Mouse (Mus musculus) CH12.LX (cell line): ENCODE measurements around the gene Esr2. TPM values are rescaled to one million over a fixed set of nuclear protein-coding genes. Genes with fewer than 3 reads are reported as not detected.
A peak's percentile ranks its signal among the peaks of the same experiment; 100 is the strongest.

Source experiments
- DNase-seq: peaks from one replicate; pipeline ENCODE4 v3.0.0-alpha.2; 2013; ENCODE audit errors: extremely low read depth
- H3K27ac ChIP-seq: 2 replicates; pipeline ENCODE4 v1.5.1; 2012; ENCODE audit warnings: low read depth, mild to moderate bottlenecking, control low read depth, moderate library complexity; ENCODE audit not compliant: insufficient read depth
- H3K27me3 ChIP-seq: replicated peaks from 2 replicates; pipeline ENCODE3; 2012; ENCODE audit warnings: inconsistent platforms
- H3K36me3 ChIP-seq, 2 experiments: replicated peaks in 1 of 2; 2 replicates each; pipeline versions ENCODE3 to v1.6.1; 2012; ENCODE audit warnings: inconsistent platforms in 1 of 2, low read length in 1 of 2, mild to moderate bottlenecking in 1 of 2, mixed read lengths in 1 of 2, moderate library complexity in 1 of 2; ENCODE audit not compliant: control insufficient read depth in 1 of 2, insufficient read depth in 1 of 2
- H3K4me1 ChIP-seq, 2 experiments: 2 replicates each; pipeline ENCODE4 v1.6.1; 2012; ENCODE audit warnings: inconsistent platforms in 1 of 2, moderate library complexity in 1 of 2; ENCODE audit not compliant: insufficient read depth in 2 of 2, control insufficient read depth in 1 of 2
- H3K4me2 ChIP-seq: 2 replicates; pipeline ENCODE4 v1.6.1; 2012; ENCODE audit warnings: low read depth, mild to moderate bottlenecking, control low read depth; ENCODE audit not compliant: poor library complexity, insufficient read depth, severe bottlenecking
- H3K4me3 ChIP-seq, 3 experiments: fragments of 150-350 bp in 1 of 3; sonication (generic) in 1 of 3; replicated peaks in 1 of 3; 2 replicates each; pipeline versions ENCODE3 to v1.5.1; 2011 to 2012; ENCODE audit warnings: low read depth in 2 of 3, low read length in 2 of 3, mild to moderate bottlenecking in 2 of 3, moderate library complexity in 2 of 3, control low read depth in 1 of 3, improper control_type of control experiment in 1 of 3, inconsistent platforms in 1 of 3, mixed read lengths in 1 of 3; ENCODE audit not compliant: poor library complexity in 1 of 3
- H3K79me2 ChIP-seq: replicated peaks from 2 replicates; pipeline ENCODE4 v1.6.1; 2012; ENCODE audit warnings: mild to moderate bottlenecking, moderate library complexity; ENCODE audit not compliant: control insufficient read depth, poor library complexity, insufficient read depth, severe bottlenecking; ENCODE audit errors: extremely low read depth
- H3K9ac ChIP-seq: 2 replicates; pipeline ENCODE4 v1.6.1; 2012; ENCODE audit warnings: low read depth, mild to moderate bottlenecking, control low read depth, moderate library complexity; ENCODE audit not compliant: insufficient read depth
- H3K9me3 ChIP-seq: replicated peaks from 2 replicates; pipeline ENCODE3; 2012; ENCODE audit warnings: low read length, inconsistent platforms, mixed read lengths
- CHD1 ChIP-seq: IDR thresholded peaks from 2 replicates; pipeline ENCODE4 v1.6.1; 2012; ENCODE audit warnings: low read depth, low read length, improper control_type of control experiment, inconsistent platforms
- CHD2 ChIP-seq: IDR thresholded peaks from 2 replicates; pipeline ENCODE4 v1.6.1; 2011; ENCODE audit warnings: low read length, improper control_type of control experiment
- CTCF ChIP-seq, 2 experiments: IDR thresholded peaks in 1 of 2; conservative IDR thresholded peaks in 1 of 2; 2 replicates each; pipeline ENCODE4 v1.5.1; 2011 to 2012; ENCODE audit warnings: low read depth in 2 of 2, low read length in 2 of 2, improper control_type of control experiment in 1 of 2, inconsistent platforms in 1 of 2, mild to moderate bottlenecking in 1 of 2, moderate library complexity in 1 of 2
- E2F4 ChIP-seq: IDR thresholded peaks from 2 replicates; pipeline ENCODE4 v1.6.1; 2011; ENCODE audit warnings: low read depth, low read length, improper control_type of control experiment; ENCODE audit not compliant: insufficient replicate concordance
- EP300 ChIP-seq: IDR thresholded peaks from 2 replicates; pipeline ENCODE4 v1.6.1; 2011; ENCODE audit warnings: low read length, improper control_type of control experiment
- ETS1 ChIP-seq: conservative IDR thresholded peaks from 2 replicates; pipeline ENCODE4 v1.6.1; 2012; ENCODE audit warnings: low read depth, mild to moderate bottlenecking, inconsistent platforms, low read length, improper control_type of control experiment, moderate library complexity
- IRF4 ChIP-seq: IDR thresholded peaks from 2 replicates; pipeline ENCODE4 v1.6.1; 2014; ENCODE audit warnings: low read depth, mild to moderate bottlenecking, inconsistent platforms, low read length, improper control_type of control experiment
- JUND ChIP-seq: conservative IDR thresholded peaks from 2 replicates; pipeline ENCODE4 v1.6.1; 2011; ENCODE audit warnings: low read depth, low read length, improper control_type of control experiment
- KAT2A ChIP-seq: IDR thresholded peaks from 2 replicates; pipeline ENCODE4 v1.6.1; 2012; ENCODE audit warnings: low read length, improper control_type of control experiment, inconsistent platforms; ENCODE audit not compliant: insufficient replicate concordance
- MAX ChIP-seq: IDR thresholded peaks from 2 replicates; pipeline ENCODE4 v1.6.1; 2011; ENCODE audit warnings: low read length, improper control_type of control experiment
- MAZ ChIP-seq: IDR thresholded peaks from 2 replicates; pipeline ENCODE4 v1.6.1; 2012; ENCODE audit warnings: low read depth, mild to moderate bottlenecking, inconsistent platforms, low read length, improper control_type of control experiment, moderate library complexity
- MXI1 ChIP-seq: IDR thresholded peaks from 2 replicates; pipeline ENCODE4 v1.6.1; 2011; ENCODE audit warnings: mild to moderate bottlenecking, low read depth, low read length, improper control_type of control experiment
- NELFE ChIP-seq: IDR thresholded peaks from 2 replicates; pipeline ENCODE4 v1.6.1; 2011; ENCODE audit warnings: low read depth, low read length, improper control_type of control experiment
- NRF1 ChIP-seq: IDR thresholded peaks from 2 replicates; pipeline ENCODE4 v1.6.1; 2014; ENCODE audit warnings: low read depth, mild to moderate bottlenecking, inconsistent platforms, low read length, improper control_type of control experiment, moderate library complexity
- POLR2AphosphoS2 ChIP-seq: IDR thresholded peaks from 2 replicates; pipeline ENCODE4 v1.6.1; 2011; ENCODE audit warnings: low read depth, low read length, improper control_type of control experiment
- RAD21 ChIP-seq: IDR thresholded peaks from 2 replicates; pipeline ENCODE4 v1.6.1; 2011; ENCODE audit warnings: low read depth, mild to moderate bottlenecking, low read length, improper control_type of control experiment, moderate library complexity
- SIN3A ChIP-seq: IDR thresholded peaks from 2 replicates; pipeline ENCODE4 v1.6.1; 2012; ENCODE audit warnings: low read length, improper control_type of control experiment, inconsistent platforms
- SMC3 ChIP-seq: IDR thresholded peaks from 2 replicates; pipeline ENCODE4 v1.6.1; 2011; ENCODE audit warnings: low read depth, low read length, improper control_type of control experiment
- TCF12 ChIP-seq: IDR thresholded peaks from 2 replicates; pipeline ENCODE4 v1.6.1; 2014; ENCODE audit warnings: low read depth, mild to moderate bottlenecking, inconsistent platforms, low read length, improper control_type of control experiment
- UBTF ChIP-seq: IDR thresholded peaks from 2 replicates; pipeline ENCODE4 v1.6.1; 2012; ENCODE audit warnings: low read depth, mild to moderate bottlenecking, inconsistent platforms, low read length, improper control_type of control experiment, moderate library complexity
- ZC3H11A ChIP-seq: IDR thresholded peaks from 2 replicates; pipeline ENCODE4 v1.6.1; 2012; ENCODE audit warnings: low read depth, mild to moderate bottlenecking, inconsistent platforms, low read length, improper control_type of control experiment
- ZKSCAN1 ChIP-seq: IDR thresholded peaks from 2 replicates; pipeline ENCODE4 v1.6.1; 2012; ENCODE audit warnings: low read depth, inconsistent platforms, low read length, improper control_type of control experiment, borderline replicate concordance
- ZMIZ1 ChIP-seq: IDR thresholded peaks from 2 replicates; pipeline ENCODE4 v1.6.1; 2012; ENCODE audit warnings: low read depth, mild to moderate bottlenecking, inconsistent platforms, low read length, improper control_type of control experiment
- ZNF384 ChIP-seq: IDR thresholded peaks from 2 replicates; pipeline ENCODE4 v1.6.1; 2012; ENCODE audit warnings: low read depth, low read length, improper control_type of control experiment, inconsistent platforms
- dilution Hi-C: fragments of 300-500 bp; cut with MboI; formaldehyde crosslinking; loops from 2 replicates; pipeline ENCODE4 v1.14.3; 2020; ENCODE audit warnings: low sequenced_read_pairs; ENCODE audit not compliant: extremely low pct_unique_long_range_greater_than_20kb, extremely low pct_ligation_motif_present
- in situ Hi-C: fragments of 300-500 bp; cut with MboI; formaldehyde crosslinking; loops from 3 replicates; pipeline ENCODE4 v1.14.3; 2019; ENCODE audit warnings: low sequenced_read_pairs, low pct_ligation_motif_present, low pct_unique_long_range_greater_than_20kb, mixed read lengths
- polyA plus RNA-seq: library from polyadenylated mRNA; unstranded; fragments of >175 nt; gene quantifications from 2 replicates; pipeline ENCODE4 v1.2.1, GENCODE M21; 2012; ENCODE audit warnings: low read depth; ENCODE audit not compliant: insufficient read length
- total RNA-seq, 2 experiments: library from RNA; depleted of rRNA; stranded (reverse); fragments of 300-350 nt in 1 of 2; fragments of >200 nt in 1 of 2; gene quantifications; 2 replicates each; pipeline ENCODE4 v1.2.3; 2012 to 2014

The Esr2 gene
- total and polyA plus RNA-seq, 3 experiments = 0.04 TPM; not detected in 2

DNA sequence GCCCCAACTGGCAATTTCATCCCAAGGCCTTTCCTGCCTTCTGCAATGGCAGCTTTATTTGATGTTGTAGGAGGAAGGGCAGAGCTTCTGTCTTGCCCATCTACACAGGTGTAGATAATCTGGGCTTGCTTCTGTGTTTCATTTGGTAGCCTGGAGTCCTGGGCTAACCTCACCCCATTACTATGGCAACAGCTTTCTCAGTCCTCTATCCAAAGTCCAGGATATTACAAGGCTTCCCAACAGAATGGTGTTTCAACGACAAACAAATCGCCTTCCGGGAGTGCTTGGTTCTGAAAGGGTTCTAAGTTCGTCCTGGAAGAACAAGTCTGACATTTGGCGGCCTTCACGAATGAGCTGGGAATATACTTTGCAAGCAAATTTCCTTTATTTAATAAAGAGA lies 46.2 kb downstream of the Esr2 start:
- Histone ChIP-seq H3K36me3 (no peaks in the 10 kb centered on the region), H3K9ac (no peak overlapping the region), H3K4me3 (no peak overlapping the region), H3K4me2 (no peak overlapping the region), H3K9me3 (no peaks in the 10 kb centered on the region), H3K79me2 (no peaks in the 10 kb centered on the region), H3K4me1 (no peaks in the 10 kb centered on the region), H3K27ac (no peak overlapping the region), H3K27me3 (no peaks in the 10 kb centered on the region)
- TF ChIP-seq TCF12 (no peak), CHD2 (no peak)
- dilution Hi-C loops (no loop called here), in situ Hi-C loops (no loop called here)
- DNase-seq = no peak

DNA sequence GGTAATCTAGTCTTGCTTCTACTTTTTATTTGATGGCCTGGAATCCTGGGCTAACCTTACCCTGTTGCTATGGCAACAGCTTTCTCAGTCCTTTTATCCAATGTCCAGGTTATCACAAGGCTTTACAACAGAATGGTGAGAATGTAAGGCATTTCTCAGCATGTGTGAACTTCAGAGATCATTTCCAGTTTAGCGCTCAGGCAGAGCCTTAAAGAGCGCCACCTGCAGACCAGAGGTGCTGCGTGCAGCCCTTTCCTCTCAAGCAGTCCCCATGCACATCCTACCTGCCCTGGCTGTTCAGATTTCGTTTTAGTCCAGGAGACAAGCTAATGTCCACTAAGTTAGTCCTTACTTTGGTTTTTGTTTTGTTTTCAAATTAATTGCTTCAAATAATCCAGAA lies 46.8 kb downstream of the Esr2 start:
- H3K27ac ChIP-seq = no peak overlapping the region
- in situ Hi-C loops = no loop called here
- no peaks in the 10 kb centered on the region for H3K9me3 ChIP-seq
- H3K9ac ChIP-seq = no peak overlapping the region
- no peak for TF ChIP-seq CHD1
- no peak for TF ChIP-seq ZNF384
- no peak for TF ChIP-seq EP300
- TF ChIP-seq SMC3 = peak; percentile 84
- no peak for TF ChIP-seq MXI1
- peak; percentile 56 for TF ChIP-seq RAD21
- TF ChIP-seq CTCF (conservative IDR thresholded peaks at IDR 0.05 in 1 of 2, IDR thresholded peaks at IDR 0.05 in 1 of 2; ENCODE audit: low read depth in 2 of 2, low read length in 2 of 2) = peak; percentile 75 to 82
- TF ChIP-seq IRF4 = no peak
- no peak for TF ChIP-seq MAX
- no peak overlapping the region for H3K4me3 ChIP-seq
- no peaks in the 10 kb centered on the region for H3K79me2 ChIP-seq
- no peaks in the 10 kb centered on the region for H3K36me3 ChIP-seq
- H3K4me2 ChIP-seq = no peak overlapping the region
- peak; percentile 48 for DNase-seq
- dilution Hi-C loops = no loop called here
- no peaks in the 10 kb centered on the region for H3K27me3 ChIP-seq
- H3K4me1 ChIP-seq = no peaks in the 10 kb centered on the region

DNA sequence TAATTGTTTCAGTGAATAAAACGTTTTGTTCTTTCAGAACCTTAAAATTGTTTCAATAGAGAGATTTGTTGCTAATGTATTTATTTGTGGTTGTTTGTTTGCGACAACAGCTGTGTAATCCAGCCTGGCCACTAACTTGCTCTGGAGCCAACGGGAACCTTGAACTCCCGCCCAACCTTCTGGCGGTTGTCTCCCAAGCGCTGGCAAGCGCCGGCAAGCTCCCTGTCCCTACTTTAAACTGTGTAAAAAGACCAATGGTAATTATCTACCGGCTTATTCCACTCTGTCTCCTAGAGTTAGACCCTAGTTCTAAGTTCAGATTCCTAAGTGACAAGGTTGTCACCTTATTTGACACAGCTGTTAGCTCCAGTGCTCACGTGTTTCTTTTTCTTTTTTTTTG lies 48.2 kb downstream of the Esr2 start:
- no peak overlapping the region for H3K27ac ChIP-seq
- dilution Hi-C loops = no loop called here
- peaks cover 0 to under 1% of the 10 kb centered on the region in 2 experiments; a peak in 1 of 4 replicates for H3K4me1 ChIP-seq
- no peaks in the 10 kb centered on the region for H3K9me3 ChIP-seq
- TF ChIP-seq ETS1 = no peak
- TF ChIP-seq MAZ = no peak
- TF ChIP-seq POLR2AphosphoS2 = no peak
- no peak for TF ChIP-seq SIN3A
- no peak for TF ChIP-seq E2F4
- TF ChIP-seq IRF4 = no peak
- TF ChIP-seq UBTF = no peak
- TF ChIP-seq NRF1 = no peak
- no peak for TF ChIP-seq ZMIZ1
- no peak for TF ChIP-seq NELFE
- TF ChIP-seq CHD2 = no peak
- TF ChIP-seq JUND = no peak
- no peak for TF ChIP-seq ZC3H11A
- no peak for TF ChIP-seq KAT2A
- TF ChIP-seq ZKSCAN1 = no peak
- no peak for TF ChIP-seq RAD21
- TF ChIP-seq, all 38 proteins: peak for 0
- H3K9ac ChIP-seq = no peak overlapping the region
- in situ Hi-C loops = loop anchor here (10.0 kb wide), 1 partner anchor 104 kb away; no protein-coding TSS in a partner anchor
- H3K4me3 ChIP-seq = no peak overlapping the region
- no peaks in the 10 kb centered on the region for H3K27me3 ChIP-seq
- no peak overlapping the region for H3K4me2 ChIP-seq
- DNase-seq = no peak
- no peaks in the 10 kb centered on the region for H3K36me3 ChIP-seq
- H3K79me2 ChIP-seq = no peaks in the 10 kb centered on the region
